Mouse (Mus musculus): Measurements from ENCODE around the gene Plekhh1. TPM values are rescaled to one million over a fixed set of nuclear protein-coding genes. Genes with fewer than 3 reads are reported as not detected.

Plekhh1 gene
- polyA plus RNA-seq, 1 experiment from 2014 or later = 3.3 TPM

DNA sequence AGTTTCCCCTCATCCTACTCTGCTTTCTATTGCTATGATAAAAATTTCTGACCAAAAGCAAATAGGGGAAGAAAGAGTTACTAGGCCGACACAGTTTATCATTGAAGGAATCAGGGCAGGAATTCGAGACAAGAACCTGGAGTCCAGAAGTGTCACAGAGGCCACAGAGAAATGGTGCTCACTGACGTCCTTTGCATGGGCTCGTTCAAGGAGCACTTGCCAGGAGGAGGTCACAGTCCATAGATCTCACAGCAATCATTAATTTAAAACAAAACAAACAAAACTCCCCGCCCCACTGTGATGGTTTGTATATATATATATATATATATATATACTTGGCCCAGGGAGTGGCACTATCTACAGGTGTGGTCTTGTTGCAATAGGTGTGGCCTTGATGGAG, 76.3 kb downstream of the Plekhh1 start:
- H3K4me1 ChIP-seq = peaks cover 3% of the 10 kb centered on the region; the same call in 1 of the 2 replicates
- H3K36me3 ChIP-seq = no peaks in the 10 kb centered on the region
- no peaks in the 10 kb centered on the region for H3K27me3 ChIP-seq (ENCODE audit: low read depth, poor library complexity, severe bottlenecking)
- no peak overlapping the region for H3K4me3 ChIP-seq
- DNase-seq (ENCODE audit: low spot score) = no peak
- 93% methylated on average over 5 of the region's 5 CpGs for WGBS
- H3K9me3 ChIP-seq (replicated peaks) = no peaks in the 10 kb centered on the region
- H3K27ac ChIP-seq = no peak overlapping the region

DNA sequence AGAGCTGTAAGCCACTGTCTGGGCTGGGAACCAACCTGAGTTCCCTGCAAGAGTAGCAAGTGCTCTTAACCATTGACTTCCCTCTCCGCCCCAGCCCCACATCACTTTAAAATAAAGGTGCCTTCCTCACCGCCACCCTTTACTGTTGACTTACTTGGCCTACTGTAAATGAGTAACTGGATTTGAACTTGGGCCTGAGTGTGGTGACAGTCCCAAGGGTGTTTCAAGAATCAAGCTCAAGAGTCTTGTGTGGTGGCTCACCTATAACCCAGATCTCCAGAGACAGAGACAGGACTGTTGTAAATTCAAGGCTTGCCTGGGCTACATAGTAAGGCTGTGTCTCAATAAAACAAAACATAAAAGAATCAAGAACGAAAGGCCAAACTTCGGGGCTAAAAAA, 90.0 kb downstream of the Plekhh1 start:
- 93% methylated on average over 4 of the region's 4 CpGs for WGBS
- no peak for DNase-seq (ENCODE audit: low spot score)
- no peak overlapping the region for H3K27ac ChIP-seq
- no peaks in the 10 kb centered on the region for H3K27me3 ChIP-seq (ENCODE audit: low read depth, poor library complexity, severe bottlenecking)
- no peaks in the 10 kb centered on the region for H3K36me3 ChIP-seq
- H3K4me3 ChIP-seq = no peak overlapping the region
- H3K9me3 ChIP-seq (replicated peaks) = no peaks in the 10 kb centered on the region
- no peaks in the 10 kb centered on the region for H3K4me1 ChIP-seq

DNA sequence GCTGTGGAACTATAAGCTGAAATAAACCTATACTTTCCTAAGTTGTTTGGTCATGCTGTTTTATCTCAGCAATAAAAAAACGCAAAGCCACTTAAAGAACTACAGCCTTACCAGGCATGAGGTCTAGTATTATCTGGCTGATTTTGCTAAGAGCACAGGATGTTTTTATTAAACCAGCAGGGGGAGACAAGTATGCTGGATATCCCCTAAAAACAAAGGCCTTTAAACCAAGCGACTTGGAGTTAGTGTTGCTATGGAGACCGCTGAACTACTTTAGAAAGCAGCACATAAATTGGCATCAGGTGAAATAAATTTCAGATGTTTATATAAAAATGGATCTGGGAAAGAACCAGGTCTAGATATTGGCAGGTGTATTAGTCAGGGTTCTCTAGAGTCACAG, 93.9 kb downstream of the Plekhh1 start:
- 41% methylated on average over 3 of the region's 3 CpGs for WGBS
- H3K36me3 ChIP-seq = no peaks in the 10 kb centered on the region
- no peaks in the 10 kb centered on the region for H3K4me1 ChIP-seq
- H3K27me3 ChIP-seq (ENCODE audit: low read depth, poor library complexity, severe bottlenecking) = no peaks in the 10 kb centered on the region
- H3K27ac ChIP-seq = no peak overlapping the region
- no peaks in the 10 kb centered on the region for H3K9me3 ChIP-seq (replicated peaks)
- H3K4me3 ChIP-seq = no peak overlapping the region
- DNase-seq (ENCODE audit: low spot score) = no peak

DNA sequence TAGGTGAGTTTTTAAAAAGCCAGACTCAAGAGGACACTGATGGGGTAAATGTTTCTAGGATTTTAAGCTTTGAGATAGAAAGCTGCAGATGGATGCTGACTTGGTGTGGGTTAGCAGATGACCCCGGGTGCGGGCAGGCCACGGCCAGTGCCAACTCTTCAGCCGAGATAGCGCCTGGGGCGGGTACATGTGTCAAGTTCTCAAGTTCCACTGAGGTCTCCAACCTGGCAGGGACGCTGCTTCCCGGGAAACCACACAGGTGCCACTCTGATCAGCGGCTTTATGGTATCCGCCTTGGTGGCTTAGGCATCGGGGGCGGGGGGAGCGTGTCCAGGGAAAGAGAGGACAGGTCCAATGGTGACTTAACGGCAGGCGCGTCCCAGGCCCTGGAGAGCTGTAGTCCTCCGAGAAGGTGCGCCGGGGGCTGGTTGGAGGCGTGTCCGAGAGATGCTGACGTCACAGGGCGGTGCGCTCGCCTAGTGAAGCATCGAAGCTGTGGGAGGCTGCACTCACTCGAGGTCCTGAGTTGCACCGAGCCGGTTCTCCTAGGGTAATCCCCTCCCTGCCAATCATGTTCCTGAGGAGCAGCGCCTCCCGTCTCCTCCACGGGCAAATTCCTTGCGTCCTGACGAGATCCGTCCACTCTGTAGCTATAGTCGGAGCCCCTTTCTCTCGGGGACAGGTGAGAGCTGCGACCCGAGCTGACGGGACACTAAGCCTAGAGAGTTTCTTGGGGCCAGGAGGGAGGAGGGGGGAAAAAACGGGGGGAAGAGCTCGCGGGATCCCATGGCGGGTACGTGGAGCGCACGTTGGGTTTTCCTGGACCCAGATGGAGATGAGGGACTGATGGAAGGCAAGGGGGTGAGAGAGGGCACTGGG, 101.6 kb downstream of the Plekhh1 start, which contains the start of gene Arg2:
Gene Arg2 (plus strand): TSS at position 479 of the 879 bp plus-strand sequence.
- DNase-seq (ENCODE audit: low spot score) = peak; percentile 82
- H3K9me3 ChIP-seq (replicated peaks) = no peaks in the 10 kb centered on the region
- H3K36me3 ChIP-seq = no peaks in the 10 kb centered on the region
- H3K4me1 ChIP-seq = peaks cover 12% of the 10 kb centered on the region
- H3K4me3 ChIP-seq = peak within 1 kb of the TSS; percentile 57
- no peak within 1 kb of the TSS for H3K27ac ChIP-seq
- WGBS = under 1% methylated on average over 47 of the region's 47 CpGs
- peaks cover 59% of the 10 kb centered on the region for H3K27me3 ChIP-seq (ENCODE audit: low read depth, poor library complexity, severe bottlenecking)

Other genes starting within 250 kb of the Plekhh1 start
- gene Atp6v1d, start 167.5 kb upstream of the Plekhh1 start, polyA plus RNA-seq (2016; fragmentation: Nextera tagmentation; extraction: Ambion mirVana) = 55.5 and 67.2 TPM in 2 replicates
- gene Eif2s1, start 167.3 kb upstream of the Plekhh1 start, polyA plus RNA-seq (2016; fragmentation: Nextera tagmentation; extraction: Ambion mirVana) = 301 and 349 TPM in 2 replicates
- gene Plek2, start 122.2 kb upstream of the Plekhh1 start, polyA plus RNA-seq (2016; fragmentation: Nextera tagmentation; extraction: Ambion mirVana) = 2.7 and 3.2 TPM in 2 replicates
- gene Tmem229b, start 21.5 kb upstream of the Plekhh1 start, polyA plus RNA-seq (2016; fragmentation: Nextera tagmentation; extraction: Ambion mirVana) = 1.3 and 2.3 TPM in 2 replicates
- 28.4 and 34.4 TPM in 2 replicates for gene Pigh, start 60.5 kb downstream of the Plekhh1 start, polyA plus RNA-seq (2016; fragmentation: Nextera tagmentation; extraction: Ambion mirVana)
- 0.20 and 0.26 TPM in 2 replicates for gene Arg2, start 101.6 kb downstream of the Plekhh1 start, polyA plus RNA-seq (2016; fragmentation: Nextera tagmentation; extraction: Ambion mirVana)
- 91.8 and 99.8 TPM in 2 replicates for gene Vti1b, start 143.5 kb downstream of the Plekhh1 start, polyA plus RNA-seq (2016; fragmentation: Nextera tagmentation; extraction: Ambion mirVana)
- gene Rdh11, start 163.1 kb downstream of the Plekhh1 start, polyA plus RNA-seq (2016; fragmentation: Nextera tagmentation; extraction: Ambion mirVana) = 20.8 and 22.2 TPM in 2 replicates
- gene Rdh12, start 179.8 kb downstream of the Plekhh1 start, polyA plus RNA-seq (2016; fragmentation: Nextera tagmentation; extraction: Ambion mirVana) = 1.9 and 2.6 TPM in 2 replicates

All from limb, embryonic 10.5 days (tissue).